Mouse (Mus musculus) bone marrow macrophage, adult 2 months (primary cell): ENCODE data around the gene Als2.

ENCODE experiments used
- CTCF ChIP-seq: IDR thresholded peaks from 2 replicates; pipeline ENCODE4 v1.5.1; 2012; ENCODE audit warnings: low read depth, mild to moderate bottlenecking, low read length, moderate library complexity
- POLR2A ChIP-seq: IDR thresholded peaks from 2 replicates; pipeline ENCODE4 v1.6.1; 2012; ENCODE audit warnings: mild to moderate bottlenecking, low read depth, low read length, borderline replicate concordance

DNA sequence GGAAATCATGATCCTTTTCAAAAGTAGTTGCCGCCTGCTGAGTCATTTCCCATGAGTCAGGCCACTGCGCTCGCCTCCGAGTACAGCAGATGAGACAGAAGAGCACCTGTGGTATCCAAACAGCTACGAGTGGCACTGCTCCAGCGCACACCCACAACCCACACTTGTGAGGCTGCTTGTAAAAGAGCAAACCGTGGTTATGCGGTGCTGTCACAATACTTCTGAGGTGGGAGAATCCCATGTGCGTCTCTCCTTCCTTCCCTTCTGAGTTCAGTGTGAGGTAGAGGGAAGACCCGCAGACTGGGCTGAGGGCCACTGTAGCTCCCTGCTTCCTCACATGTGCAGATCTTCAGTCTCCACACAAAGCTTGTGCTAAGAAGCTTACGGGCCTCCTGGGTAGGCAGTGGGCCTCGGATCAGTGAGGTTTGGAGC is 74.0 kb downstream of the Als2 start, which contains the start of gene Mpp4:
- TF ChIP-seq POLR2A (no peak), CTCF (no peak)
